Mouse (Mus musculus): Measurements from ENCODE around the gene Ubl5. TPM values are rescaled to one million over a fixed set of nuclear protein-coding genes. Genes with fewer than 3 reads are reported as not detected.
A peak's percentile ranks its signal among the peaks of the same experiment; 100 is the strongest.
"Not testable (repeated sequence)": the region's sequence is repeated elsewhere in the genome, so short reads cannot be mapped to it uniquely, and the experiment has no call there.

Gene Ubl5
- polyA plus RNA-seq, 1 experiment from 2014 or later: 578 TPM

DNA sequence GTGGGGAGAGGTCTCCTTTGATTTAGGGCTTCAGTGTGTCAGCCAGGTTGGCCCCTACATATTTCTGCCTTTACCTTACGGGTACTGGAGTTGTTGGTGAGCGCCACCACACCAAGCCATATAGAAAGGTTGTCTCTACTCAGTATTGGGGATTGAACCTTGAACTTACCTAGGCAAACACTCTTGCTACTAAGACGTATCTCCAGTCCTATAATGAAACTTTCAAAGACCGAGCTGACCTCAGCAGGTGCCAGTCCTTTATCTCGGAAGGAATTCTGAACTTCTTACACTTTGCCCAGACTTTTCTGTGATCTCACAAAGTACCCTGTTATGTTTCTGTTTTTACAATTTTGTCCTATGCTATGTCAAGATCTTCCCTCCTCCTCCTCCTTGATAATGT is 30.7 kb upstream of the Ubl5 start:
- peak; percentile 76 for ATAC-seq
- 46% methylated on average over 5 of the region's 5 CpGs for WGBS

GRCm38 (mm10) chr9:20616685-20617084 is 26.0 kb upstream of the Ubl5 start:
- no peak for ATAC-seq
- H3K4me3 ChIP-seq (ENCODE audit: low read depth, low read length): no peak overlapping the region
- no peak overlapping the region for H3K9ac ChIP-seq (ENCODE audit: low read depth, low read length)
- H3K4me2 ChIP-seq (replicated peaks; ENCODE audit: low read depth): no peak overlapping the region
- WGBS: 93% methylated on average over 2 of the region's 2 CpGs
- H3K27me3 ChIP-seq (replicated peaks; ENCODE audit: control insufficient read depth, insufficient read depth, low read length): no peaks in the 10 kb centered on the region
- H3K4me1 ChIP-seq (replicated peaks; ENCODE audit: control insufficient read depth, insufficient read depth, low read length): no peaks in the 10 kb centered on the region
- no peaks in the 10 kb centered on the region for H3K36me3 ChIP-seq (ENCODE audit: control insufficient read depth, insufficient read depth)
- no peak overlapping the region for H3K27ac ChIP-seq (ENCODE audit: low read depth, low read length)
- H3K9me3 ChIP-seq (ENCODE audit: control insufficient read depth): no peaks in the 10 kb centered on the region
- no peak for TF ChIP-seq CTCF (IDR thresholded peaks at IDR 0.05; ENCODE audit: low read depth)

More for the DNA sequence above, 30.7 kb upstream of the Ubl5 start:
- no peak overlapping the region for H3K4me2 ChIP-seq (replicated peaks; ENCODE audit: low read depth)
- no peaks in the 10 kb centered on the region for H3K9me3 ChIP-seq (ENCODE audit: control insufficient read depth)
- H3K4me1 ChIP-seq (replicated peaks; ENCODE audit: control insufficient read depth, insufficient read depth, low read length): no peaks in the 10 kb centered on the region
- no peak overlapping the region for H3K4me3 ChIP-seq (ENCODE audit: low read depth, low read length)
- no peak for TF ChIP-seq CTCF (IDR thresholded peaks at IDR 0.05; ENCODE audit: low read depth)
- no peaks in the 10 kb centered on the region for H3K27me3 ChIP-seq (replicated peaks; ENCODE audit: control insufficient read depth, insufficient read depth, low read length)
- H3K9ac ChIP-seq (ENCODE audit: low read depth, low read length): no peak overlapping the region
- H3K36me3 ChIP-seq (ENCODE audit: control insufficient read depth, insufficient read depth): no peaks in the 10 kb centered on the region; the same call in 1 of the 2 replicates
- peak overlapping the region; percentile 58; the same call in 1 of the 2 replicates for H3K27ac ChIP-seq (ENCODE audit: low read depth, low read length)

DNA sequence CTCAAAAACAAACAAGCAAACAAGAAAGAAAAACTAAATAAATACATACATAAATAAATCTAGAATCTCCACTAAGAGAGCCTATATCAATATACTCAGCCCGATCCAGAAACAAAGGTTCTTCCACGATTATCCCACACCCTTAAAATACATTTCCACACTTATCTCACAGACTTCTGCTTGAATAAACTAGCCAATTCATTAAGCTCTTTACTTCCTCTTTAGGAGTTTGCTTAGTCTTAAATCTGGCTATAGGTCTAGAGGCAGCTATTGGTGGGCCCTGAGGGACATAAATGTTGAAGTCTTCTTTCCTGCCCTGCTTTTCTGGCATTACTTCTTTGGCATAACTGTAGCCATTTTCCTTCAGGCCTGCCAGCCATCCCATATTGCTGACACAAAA is 11.3 kb upstream of the Ubl5 start:
- Histone ChIP-seq H3K27ac (ENCODE audit: low read depth, low read length) (no peak overlapping the region), H3K27me3 (replicated peaks; ENCODE audit: control insufficient read depth, insufficient read depth, low read length) (no peaks in the 10 kb centered on the region), H3K4me2 (replicated peaks; ENCODE audit: low read depth) (no peak overlapping the region), H3K4me1 (replicated peaks; ENCODE audit: control insufficient read depth, insufficient read depth, low read length) (no peaks in the 10 kb centered on the region), H3K36me3 (ENCODE audit: control insufficient read depth, insufficient read depth) (no peaks in the 10 kb centered on the region), H3K9me3 (ENCODE audit: control insufficient read depth) (no peaks in the 10 kb centered on the region), H3K9ac (ENCODE audit: low read depth, low read length) (no peak overlapping the region), H3K4me3 (ENCODE audit: low read depth, low read length) (no peak overlapping the region)
- no peak for ATAC-seq
- WGBS: 92% methylated on average over 2 of the region's 2 CpGs
- no peak for TF ChIP-seq CTCF (IDR thresholded peaks at IDR 0.05; ENCODE audit: low read depth)

GRCm38 (mm10) chr9:20635676-20636075 is 7.0 kb upstream of the Ubl5 start:
- H3K9ac ChIP-seq (ENCODE audit: low read depth, low read length); H3K4me1 ChIP-seq (replicated peaks; ENCODE audit: control insufficient read depth, insufficient read depth, low read length); H3K4me3 ChIP-seq (ENCODE audit: low read depth, low read length); H3K27me3 ChIP-seq (replicated peaks; ENCODE audit: control insufficient read depth, insufficient read depth, low read length); ATAC-seq; H3K27ac ChIP-seq (ENCODE audit: low read depth, low read length); H3K4me2 ChIP-seq (replicated peaks; ENCODE audit: low read depth); H3K9me3 ChIP-seq (ENCODE audit: control insufficient read depth): not testable (repeated sequence)
- 93% methylated on average over 7 of the region's 8 CpGs for WGBS
- peaks cover 13% of the 10 kb centered on the region for H3K36me3 ChIP-seq (ENCODE audit: control insufficient read depth, insufficient read depth)

- no peaks in the 10 kb centered on the region for H3K4me1 ChIP-seq (replicated peaks; ENCODE audit: control insufficient read depth, insufficient read depth, low read length)
- 90% methylated on average over 3 of the region's 3 CpGs for WGBS
- no peak overlapping the region for H3K27ac ChIP-seq (ENCODE audit: low read depth, low read length)
- no peaks in the 10 kb centered on the region for H3K9me3 ChIP-seq (ENCODE audit: control insufficient read depth)
- H3K36me3 ChIP-seq (ENCODE audit: control insufficient read depth, insufficient read depth): peaks cover 13% of the 10 kb centered on the region
- H3K9ac ChIP-seq (ENCODE audit: low read depth, low read length): no peak overlapping the region
- no peak for TF ChIP-seq CTCF (IDR thresholded peaks at IDR 0.05; ENCODE audit: low read depth)
- no peak for ATAC-seq
- no peak overlapping the region for H3K4me3 ChIP-seq (ENCODE audit: low read depth, low read length)
- H3K27me3 ChIP-seq (replicated peaks; ENCODE audit: control insufficient read depth, insufficient read depth, low read length): no peaks in the 10 kb centered on the region
- H3K4me2 ChIP-seq (replicated peaks; ENCODE audit: low read depth): no peak overlapping the region
Measured at GRCm38 (mm10) chr9:20636256-20636655, 6.4 kb upstream of the Ubl5 start.

DNA sequence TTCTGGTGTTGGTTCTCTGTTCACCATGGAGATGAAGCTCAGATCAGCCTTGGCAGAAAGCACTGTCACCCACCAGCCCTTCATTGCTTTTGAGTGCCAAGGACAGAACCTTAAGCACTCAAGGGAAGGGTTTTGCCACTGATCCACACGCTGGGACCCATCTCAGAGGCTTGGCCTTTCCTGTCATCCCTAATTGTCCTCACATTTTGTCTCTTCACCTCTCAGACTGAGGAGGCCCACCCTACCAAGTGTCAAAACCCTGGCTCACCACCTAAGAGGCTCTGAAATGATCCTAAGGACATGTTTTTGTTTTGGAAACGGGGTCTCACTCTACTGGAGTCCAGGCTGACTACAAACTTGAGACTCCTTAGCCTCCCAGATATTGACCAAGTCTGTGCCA is 5.9 kb upstream of the Ubl5 start:
- no peak overlapping the region for H3K9ac ChIP-seq (ENCODE audit: low read depth, low read length)

DNA sequence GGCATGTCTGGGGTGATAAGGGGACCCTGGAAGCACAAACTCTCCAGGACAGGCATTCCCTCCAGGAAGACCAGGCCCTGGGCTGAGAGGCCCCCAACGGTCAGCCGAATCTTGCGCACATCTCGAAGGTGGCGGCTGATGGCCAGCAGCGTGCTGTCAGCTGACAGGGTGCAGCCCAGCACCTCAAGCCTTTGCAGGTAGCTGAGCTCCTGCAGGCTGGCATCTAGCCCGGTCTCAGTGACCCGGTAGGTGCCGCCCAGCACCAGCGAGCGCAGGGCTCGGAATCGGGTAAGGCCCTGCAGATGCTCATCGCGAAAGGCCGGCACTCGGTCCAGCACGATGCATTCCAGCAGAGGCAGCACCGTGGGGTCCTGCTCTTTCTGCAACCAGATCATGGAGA is 4.1 kb upstream of the Ubl5 start:
- H3K4me1 ChIP-seq (replicated peaks; ENCODE audit: control insufficient read depth, insufficient read depth, low read length): no peaks in the 10 kb centered on the region
- no peak for ATAC-seq
- H3K27ac ChIP-seq (ENCODE audit: low read depth, low read length): 0 out of 2 replicates have a peak overlapping the region, but pooled peaks have one; percentile 15
- no peak overlapping the region for H3K9ac ChIP-seq (ENCODE audit: low read depth, low read length)
- no peaks in the 10 kb centered on the region for H3K27me3 ChIP-seq (replicated peaks; ENCODE audit: control insufficient read depth, insufficient read depth, low read length)
- no peak overlapping the region for H3K4me2 ChIP-seq (replicated peaks; ENCODE audit: low read depth)
- H3K4me3 ChIP-seq (ENCODE audit: low read depth, low read length): no peak overlapping the region
- H3K36me3 ChIP-seq (ENCODE audit: control insufficient read depth, insufficient read depth): peaks cover 13% of the 10 kb centered on the region
- no peaks in the 10 kb centered on the region for H3K9me3 ChIP-seq (ENCODE audit: control insufficient read depth)
- no peak for TF ChIP-seq CTCF (IDR thresholded peaks at IDR 0.05; ENCODE audit: low read depth)
- 96% methylated on average over 19 of the region's 19 CpGs for WGBS

More for the DNA sequence above, 5.9 kb upstream of the Ubl5 start:
- no peak overlapping the region for H3K4me3 ChIP-seq (ENCODE audit: low read depth, low read length)
- no peaks in the 10 kb centered on the region for H3K4me1 ChIP-seq (replicated peaks; ENCODE audit: control insufficient read depth, insufficient read depth, low read length)
- H3K9me3 ChIP-seq (ENCODE audit: control insufficient read depth): no peaks in the 10 kb centered on the region
- H3K27ac ChIP-seq (ENCODE audit: low read depth, low read length): no peak overlapping the region
- no peak overlapping the region for H3K4me2 ChIP-seq (replicated peaks; ENCODE audit: low read depth)
- 78% methylated on average over 2 of the region's 2 CpGs for WGBS
- no peak for ATAC-seq
- no peaks in the 10 kb centered on the region for H3K27me3 ChIP-seq (replicated peaks; ENCODE audit: control insufficient read depth, insufficient read depth, low read length)
- peaks cover 13% of the 10 kb centered on the region for H3K36me3 ChIP-seq (ENCODE audit: control insufficient read depth, insufficient read depth)
- TF ChIP-seq CTCF (IDR thresholded peaks at IDR 0.05; ENCODE audit: low read depth): no peak

Data from intestine, postnatal 0 days (tissue).